Mouse (Mus musculus) liver, adult 2 months (tissue): Measurements from ENCODE around the gene BC017158. TPM values are rescaled to one million over a fixed set of nuclear protein-coding genes. Genes with fewer than 3 reads are reported as not detected.

Experiments
- DNase-seq: peaks from one replicate; pipeline ENCODE4 v3.0.0-alpha.2; 2011; ENCODE audit warnings: low read depth, low spot score; ENCODE audit errors: extremely low read depth
- H3K27ac ChIP-seq: fragments of 200-500 bp; replicated peaks from 2 replicates; pipeline ENCODE4 v1.5.1; 2012; ENCODE audit warnings: low read depth, mild to moderate bottlenecking, control low read depth, inconsistent platforms, low read length; ENCODE audit not compliant: insufficient read depth
- H3K27me3 ChIP-seq: fragments of 200-500 bp; 2 replicates; pipeline ENCODE4 v1.6.1; 2012; ENCODE audit warnings: mild to moderate bottlenecking, moderate library complexity, low read length, inconsistent platforms; ENCODE audit not compliant: control insufficient read depth, insufficient read depth
- H3K36me3 ChIP-seq: fragments of 200-500 bp; 2 replicates; pipeline ENCODE4 v1.6.1; 2012; ENCODE audit warnings: low read length, inconsistent platforms; ENCODE audit not compliant: control insufficient read depth, insufficient read depth
- H3K4me1 ChIP-seq: fragments of 200-500 bp; 2 replicates; pipeline ENCODE4 v1.6.1; 2011; ENCODE audit warnings: low read length; ENCODE audit not compliant: control insufficient read depth, insufficient read depth
- H3K4me3 ChIP-seq: fragments of 200-500 bp; 2 replicates; pipeline ENCODE4 v1.5.1; 2011; ENCODE audit warnings: low read depth, mild to moderate bottlenecking, control low read depth, low read length, moderate library complexity; ENCODE audit not compliant: insufficient read depth
- H3K79me2 ChIP-seq: fragments of 200-500 bp; 2 replicates; pipeline ENCODE4 v1.6.1; 2012; ENCODE audit warnings: inconsistent platforms, mild to moderate bottlenecking, low read length, moderate library complexity; ENCODE audit not compliant: control insufficient read depth, insufficient read depth
- H3K9ac ChIP-seq: fragments of 200-500 bp; 2 replicates; pipeline ENCODE4 v1.6.1; 2012; ENCODE audit warnings: low read depth, mild to moderate bottlenecking, control low read depth, inconsistent platforms, low read length
- CTCF ChIP-seq: fragments of 200-500 bp; IDR thresholded peaks from 2 replicates; pipeline ENCODE4 v1.5.1; 2011; ENCODE audit warnings: low read depth, low read length, control low read depth
- POLR2A ChIP-seq: fragments of 200-500 bp; IDR thresholded peaks from 2 replicates; pipeline ENCODE4 v1.6.1; 2011; ENCODE audit warnings: low read length, control low read depth; ENCODE audit not compliant: insufficient read depth; ENCODE audit errors: extremely low read depth
- WGBS: fragments of 180-500 bp; shearing (Covaris S2); methylation state at CpG from one replicate; pipeline ENCODE4 v1.1.7; 2018; 5-methylcytosine and 5-hydroxymethylcytosine counted together
- polyA plus RNA-seq: library from polyadenylated mRNA; depleted of rRNA; stranded (reverse); fragments of >200 nt; gene quantifications from 2 replicates; pipeline ENCODE4 v1.2.3, GENCODE M21; 2012; rRNA removed
- total RNA-seq: library from RNA; depleted of rRNA; stranded (reverse); fragments of >200 nt; gene quantifications from 2 replicates; pipeline ENCODE4 v1.2.3, GENCODE M21; 2014; rRNA removed

The BC017158 gene
- total RNA-seq: 15.2 and 19.2 TPM in 2 replicates
- 19.3 and 25.2 TPM in 2 replicates for polyA plus RNA-seq

GRCm38 (mm10) chr7:128297617-128298480, at the start of gene BC017158:
Gene BC017158, minus strand, starts transcription at chr7:128298170.
- TF ChIP-seq POLR2A (no peak), CTCF (no peak)
- DNase-seq: peak; percentile 86
- Histone ChIP-seq H3K4me1 (peaks cover 4% of the 10 kb centered on the region), H3K79me2 (peaks cover 12% of the 10 kb centered on the region; the same call in 1 of the 2 replicates), H3K4me3 (peak within 1 kb of the TSS; percentile 88), H3K27ac (peak within 1 kb of the TSS; percentile 42), H3K27me3 (no peaks in the 10 kb centered on the region), H3K36me3 (peaks cover 2% of the 10 kb centered on the region), H3K9ac (peak within 1 kb of the TSS; percentile 93)
- WGBS: under 1% methylated on average over 47 of the region's 47 CpGs

- H3K79me2 ChIP-seq: no peaks in the 10 kb centered on the region
- WGBS: 76% methylated on average over 8 of the region's 8 CpGs
- no peak for TF ChIP-seq POLR2A
- no peak for TF ChIP-seq CTCF
These were observed 49.0 kb upstream of the BC017158 start for GRCm38 (mm10) chr7:128346991-128347390.

GRCm38 (mm10) chr7:128346522-128346921, 48.6 kb upstream of the BC017158 start:
- Histone ChIP-seq H3K36me3 (no peaks in the 10 kb centered on the region), H3K27me3 (no peaks in the 10 kb centered on the region), H3K4me3 (no peak overlapping the region), H3K79me2 (no peaks in the 10 kb centered on the region), H3K9ac (no peak overlapping the region), H3K4me1 (no peaks in the 10 kb centered on the region), H3K27ac (no peak overlapping the region)
- TF ChIP-seq CTCF (no peak), POLR2A (no peak)
- WGBS: 36% methylated on average over 2 of the region's 2 CpGs
- DNase-seq: no peak

More at GRCm38 (mm10) chr7:128346991-128347390, 49.0 kb upstream of the BC017158 start:
- Histone ChIP-seq H3K4me1 (no peaks in the 10 kb centered on the region), H3K4me3 (no peak overlapping the region), H3K36me3 (no peaks in the 10 kb centered on the region), H3K27ac (no peak overlapping the region), H3K9ac (no peak overlapping the region), H3K27me3 (no peaks in the 10 kb centered on the region)
- DNase-seq: no peak

GRCm38 (mm10) chr7:128345691-128346090, 47.7 kb upstream of the BC017158 start:
- 85% methylated on average over 6 of the region's 6 CpGs for WGBS
- Histone ChIP-seq H3K9ac (no peak overlapping the region), H3K36me3 (no peaks in the 10 kb centered on the region), H3K4me1 (no peaks in the 10 kb centered on the region), H3K4me3 (no peak overlapping the region), H3K27ac (no peak overlapping the region), H3K79me2 (no peaks in the 10 kb centered on the region), H3K27me3 (no peaks in the 10 kb centered on the region)
- TF ChIP-seq POLR2A (no peak), CTCF (no peak)
- no peak for DNase-seq

GRCm38 (mm10) chr7:128344928-128345653, 47.1 kb upstream of the BC017158 start:
- no peaks in the 10 kb centered on the region for H3K79me2 ChIP-seq
- DNase-seq: peak; percentile 28
- TF ChIP-seq POLR2A: no peak
- TF ChIP-seq CTCF: peak; percentile 99
- no peak overlapping the region for H3K27ac ChIP-seq
- H3K9ac ChIP-seq: no peak overlapping the region
- no peaks in the 10 kb centered on the region for H3K4me1 ChIP-seq
- H3K27me3 ChIP-seq: no peaks in the 10 kb centered on the region
- H3K4me3 ChIP-seq: no peak overlapping the region
- H3K36me3 ChIP-seq: no peaks in the 10 kb centered on the region
- WGBS: 44% methylated on average over 6 of the region's 6 CpGs
